Mouse (Mus musculus) CH12.LX (cell line): ENCODE measurements around the gene Gm4871. TPM values are rescaled to one million over a fixed set of nuclear protein-coding genes. Genes with fewer than 3 reads are reported as not detected.
"Not testable (repeated sequence)": the region's sequence is repeated elsewhere in the genome, so short reads cannot be mapped to it uniquely, and the experiment has no call there.

Experiments used
- DNase-seq: peaks from one replicate; pipeline ENCODE4 v3.0.0-alpha.2; 2013; ENCODE audit errors: extremely low read depth
- H3K27ac ChIP-seq: 2 replicates; pipeline ENCODE4 v1.5.1; 2012; ENCODE audit warnings: low read depth, mild to moderate bottlenecking, control low read depth, moderate library complexity; ENCODE audit not compliant: insufficient read depth
- H3K27me3 ChIP-seq: replicated peaks from 2 replicates; pipeline ENCODE3; 2012; ENCODE audit warnings: inconsistent platforms
- H3K36me3 ChIP-seq, 2 experiments: replicated peaks in 1 of 2; 2 replicates each; pipeline versions ENCODE3 to v1.6.1; 2012; ENCODE audit warnings: inconsistent platforms in 1 of 2, low read length in 1 of 2, mild to moderate bottlenecking in 1 of 2, mixed read lengths in 1 of 2, moderate library complexity in 1 of 2; ENCODE audit not compliant: control insufficient read depth in 1 of 2, insufficient read depth in 1 of 2
- H3K4me1 ChIP-seq, 2 experiments: 2 replicates each; pipeline ENCODE4 v1.6.1; 2012; ENCODE audit warnings: inconsistent platforms in 1 of 2, moderate library complexity in 1 of 2; ENCODE audit not compliant: insufficient read depth in 2 of 2, control insufficient read depth in 1 of 2
- H3K4me2 ChIP-seq: 2 replicates; pipeline ENCODE4 v1.6.1; 2012; ENCODE audit warnings: low read depth, mild to moderate bottlenecking, control low read depth; ENCODE audit not compliant: poor library complexity, insufficient read depth, severe bottlenecking
- H3K4me3 ChIP-seq, 3 experiments: fragments of 150-350 bp in 1 of 3; sonication (generic) in 1 of 3; replicated peaks in 1 of 3; 2 replicates each; pipeline versions ENCODE3 to v1.5.1; 2011 to 2012; ENCODE audit warnings: low read depth in 2 of 3, low read length in 2 of 3, mild to moderate bottlenecking in 2 of 3, moderate library complexity in 2 of 3, control low read depth in 1 of 3, improper control_type of control experiment in 1 of 3, inconsistent platforms in 1 of 3, mixed read lengths in 1 of 3; ENCODE audit not compliant: poor library complexity in 1 of 3
- H3K79me2 ChIP-seq: replicated peaks from 2 replicates; pipeline ENCODE4 v1.6.1; 2012; ENCODE audit warnings: mild to moderate bottlenecking, moderate library complexity; ENCODE audit not compliant: control insufficient read depth, poor library complexity, insufficient read depth, severe bottlenecking; ENCODE audit errors: extremely low read depth
- H3K9ac ChIP-seq: 2 replicates; pipeline ENCODE4 v1.6.1; 2012; ENCODE audit warnings: low read depth, mild to moderate bottlenecking, control low read depth, moderate library complexity; ENCODE audit not compliant: insufficient read depth
- H3K9me3 ChIP-seq: replicated peaks from 2 replicates; pipeline ENCODE3; 2012; ENCODE audit warnings: low read length, inconsistent platforms, mixed read lengths
- CHD1 ChIP-seq: IDR thresholded peaks from 2 replicates; pipeline ENCODE4 v1.6.1; 2012; ENCODE audit warnings: low read depth, low read length, improper control_type of control experiment, inconsistent platforms
- CTCF ChIP-seq, 2 experiments: IDR thresholded peaks in 1 of 2; conservative IDR thresholded peaks in 1 of 2; 2 replicates each; pipeline ENCODE4 v1.5.1; 2011 to 2012; ENCODE audit warnings: low read depth in 2 of 2, low read length in 2 of 2, improper control_type of control experiment in 1 of 2, inconsistent platforms in 1 of 2, mild to moderate bottlenecking in 1 of 2, moderate library complexity in 1 of 2
- ELF1 ChIP-seq: IDR thresholded peaks from 2 replicates; pipeline ENCODE4 v1.6.1; 2014; ENCODE audit warnings: low read depth, mild to moderate bottlenecking, inconsistent platforms, low read length, improper control_type of control experiment
- HCFC1 ChIP-seq: IDR thresholded peaks from 2 replicates; pipeline ENCODE4 v1.6.1; 2012; ENCODE audit warnings: low read depth, mild to moderate bottlenecking, inconsistent platforms, low read length, improper control_type of control experiment
- IRF4 ChIP-seq: IDR thresholded peaks from 2 replicates; pipeline ENCODE4 v1.6.1; 2014; ENCODE audit warnings: low read depth, mild to moderate bottlenecking, inconsistent platforms, low read length, improper control_type of control experiment
- JUN ChIP-seq: IDR thresholded peaks from 2 replicates; pipeline ENCODE4 v1.6.1; 2011; ENCODE audit warnings: low read depth, mild to moderate bottlenecking, low read length, improper control_type of control experiment, moderate library complexity; ENCODE audit not compliant: insufficient read depth
- KAT2A ChIP-seq: IDR thresholded peaks from 2 replicates; pipeline ENCODE4 v1.6.1; 2012; ENCODE audit warnings: low read length, improper control_type of control experiment, inconsistent platforms; ENCODE audit not compliant: insufficient replicate concordance
- MAFK ChIP-seq: IDR thresholded peaks from 2 replicates; pipeline ENCODE4 v1.6.1; 2011; ENCODE audit warnings: low read length, improper control_type of control experiment; ENCODE audit not compliant: insufficient replicate concordance
- MAZ ChIP-seq: IDR thresholded peaks from 2 replicates; pipeline ENCODE4 v1.6.1; 2012; ENCODE audit warnings: low read depth, mild to moderate bottlenecking, inconsistent platforms, low read length, improper control_type of control experiment, moderate library complexity
- MEF2A ChIP-seq: IDR thresholded peaks from 2 replicates; pipeline ENCODE4 v1.6.1; 2014; ENCODE audit warnings: low read depth, mild to moderate bottlenecking, inconsistent platforms, low read length, improper control_type of control experiment, borderline replicate concordance
- NELFE ChIP-seq: IDR thresholded peaks from 2 replicates; pipeline ENCODE4 v1.6.1; 2011; ENCODE audit warnings: low read depth, low read length, improper control_type of control experiment
- POLR2A ChIP-seq: IDR thresholded peaks from 2 replicates; pipeline ENCODE4 v1.6.1; 2011; ENCODE audit warnings: low read depth, mild to moderate bottlenecking, improper control_type of control experiment, low read length
- RCOR1 ChIP-seq: conservative IDR thresholded peaks from 2 replicates; pipeline ENCODE4 v1.6.1; 2012; ENCODE audit warnings: low read depth, mild to moderate bottlenecking, inconsistent platforms, low read length, improper control_type of control experiment
- SIN3A ChIP-seq: IDR thresholded peaks from 2 replicates; pipeline ENCODE4 v1.6.1; 2012; ENCODE audit warnings: low read length, improper control_type of control experiment, inconsistent platforms
- SMC3 ChIP-seq: IDR thresholded peaks from 2 replicates; pipeline ENCODE4 v1.6.1; 2011; ENCODE audit warnings: low read depth, low read length, improper control_type of control experiment
- UBTF ChIP-seq: IDR thresholded peaks from 2 replicates; pipeline ENCODE4 v1.6.1; 2012; ENCODE audit warnings: low read depth, mild to moderate bottlenecking, inconsistent platforms, low read length, improper control_type of control experiment, moderate library complexity
- ZC3H11A ChIP-seq: IDR thresholded peaks from 2 replicates; pipeline ENCODE4 v1.6.1; 2012; ENCODE audit warnings: low read depth, mild to moderate bottlenecking, inconsistent platforms, low read length, improper control_type of control experiment
- ZKSCAN1 ChIP-seq: IDR thresholded peaks from 2 replicates; pipeline ENCODE4 v1.6.1; 2012; ENCODE audit warnings: low read depth, inconsistent platforms, low read length, improper control_type of control experiment, borderline replicate concordance
- ZNF384 ChIP-seq: IDR thresholded peaks from 2 replicates; pipeline ENCODE4 v1.6.1; 2012; ENCODE audit warnings: low read depth, low read length, improper control_type of control experiment, inconsistent platforms
- dilution Hi-C: fragments of 300-500 bp; cut with MboI; formaldehyde crosslinking; loops from 2 replicates; pipeline ENCODE4 v1.14.3; 2020; ENCODE audit warnings: low sequenced_read_pairs; ENCODE audit not compliant: extremely low pct_unique_long_range_greater_than_20kb, extremely low pct_ligation_motif_present
- in situ Hi-C: fragments of 300-500 bp; cut with MboI; formaldehyde crosslinking; loops from 3 replicates; pipeline ENCODE4 v1.14.3; 2019; ENCODE audit warnings: low sequenced_read_pairs, low pct_ligation_motif_present, low pct_unique_long_range_greater_than_20kb, mixed read lengths
- polyA plus RNA-seq: library from polyadenylated mRNA; unstranded; fragments of >175 nt; gene quantifications from 2 replicates; pipeline ENCODE4 v1.2.1, GENCODE M21; 2012; ENCODE audit warnings: low read depth; ENCODE audit not compliant: insufficient read length
- total RNA-seq, 2 experiments: library from RNA; depleted of rRNA; stranded (reverse); fragments of 300-350 nt in 1 of 2; fragments of >200 nt in 1 of 2; gene quantifications; 2 replicates each; pipeline ENCODE4 v1.2.3; 2012 to 2014

Gm4871 gene
- total and polyA plus RNA-seq, 3 experiments, result not detected

- H3K27ac ChIP-seq, DNase-seq, H3K9ac ChIP-seq, H3K79me2 ChIP-seq, H3K4me3 ChIP-seq, H3K27me3 ChIP-seq, H3K4me2 ChIP-seq, dilution Hi-C loops, H3K36me3 ChIP-seq, H3K4me1 ChIP-seq, in situ Hi-C loops, H3K9me3 ChIP-seq: not testable (repeated sequence)
Measured at GRCm38 (mm10) chr5:145020712-145021111, 11.8 kb downstream of the Gm4871 start.

- dilution Hi-C loops, H3K79me2 ChIP-seq, H3K27me3 ChIP-seq, H3K4me3 ChIP-seq, H3K27ac ChIP-seq, H3K36me3 ChIP-seq, H3K9ac ChIP-seq, H3K4me2 ChIP-seq, H3K4me1 ChIP-seq, DNase-seq, H3K9me3 ChIP-seq, in situ Hi-C loops: not testable (repeated sequence)
Measured at GRCm38 (mm10) chr5:145020254-145020653, 12.3 kb downstream of the Gm4871 start.

- H3K4me2 ChIP-seq, H3K9ac ChIP-seq, H3K4me1 ChIP-seq, H3K4me3 ChIP-seq, H3K27ac ChIP-seq, in situ Hi-C loops, H3K36me3 ChIP-seq, H3K27me3 ChIP-seq, dilution Hi-C loops, H3K79me2 ChIP-seq, DNase-seq, H3K9me3 ChIP-seq: not testable (repeated sequence)
- peak; percentile 66 for TF ChIP-seq ZNF384
- peak; percentile 17 to 31; a peak in 3 of 4 replicates for TF ChIP-seq CTCF (conservative IDR thresholded peaks at IDR 0.05 in 1 of 2, IDR thresholded peaks at IDR 0.05 in 1 of 2; ENCODE audit: low read depth in 2 of 2, low read length in 2 of 2)
Measured at GRCm38 (mm10) chr5:145016761-145017160, 15.8 kb downstream of the Gm4871 start.

- H3K4me2 ChIP-seq, result no peak overlapping the region
- H3K9ac ChIP-seq, result no peak overlapping the region
- TF ChIP-seq ZNF384 (no peak), POLR2A (no peak), CHD1 (no peak), MAFK (no peak), SMC3 (no peak), ZKSCAN1 (no peak), SIN3A (no peak), UBTF (no peak), KAT2A (no peak), ZC3H11A (no peak), MEF2A (no peak), IRF4 (no peak), CTCF (conservative IDR thresholded peaks at IDR 0.05 in 1 of 2, IDR thresholded peaks at IDR 0.05 in 1 of 2; ENCODE audit: low read depth in 2 of 2, low read length in 2 of 2) (no peak), MAZ (no peak), HCFC1 (no peak), ELF1 (no peak), NELFE (no peak), RCOR1 (no peak), JUN (no peak)
- H3K36me3 ChIP-seq, result no peaks in the 10 kb centered on the region
- H3K4me3 ChIP-seq, result no peak overlapping the region
- no peaks in the 10 kb centered on the region for H3K4me1 ChIP-seq
- no peak overlapping the region for H3K27ac ChIP-seq
- H3K79me2 ChIP-seq, result no peaks in the 10 kb centered on the region
- no peak for DNase-seq
- no peaks in the 10 kb centered on the region for H3K9me3 ChIP-seq
- in situ Hi-C loops, result no loop called here
- no peaks in the 10 kb centered on the region for H3K27me3 ChIP-seq
- dilution Hi-C loops, result no loop called here
Measured at GRCm38 (mm10) chr5:145014278-145014677, 18.3 kb downstream of the Gm4871 start.
